Mouse (Mus musculus): ENCODE measurements around the gene Pla2g15. TPM values are rescaled to one million over a fixed set of nuclear protein-coding genes. Genes with fewer than 3 reads are reported as not detected.

Gene Pla2g15
- polyA plus RNA-seq, 1 experiment = 10.2 TPM

GRCm38 (mm10) chr8:106134751-106135571, 15.2 kb upstream of the Pla2g15 start:
- Histone ChIP-seq H3K36me3 (ENCODE audit: control insufficient read depth, insufficient read depth, low read length) (0 out of 2 replicates have a peak, but pooled peaks cover 2% of the 10 kb centered on the region), H3K4me3 (ENCODE audit: insufficient read depth, low read depth, low read length) (peak overlapping the region; percentile 51)
- 16% methylated on average over 14 of the region's 14 CpGs for WGBS

GRCm38 (mm10) chr8:106135672-106136071, 14.5 kb upstream of the Pla2g15 start:
- H3K36me3 ChIP-seq (ENCODE audit: control insufficient read depth, insufficient read depth, low read length) = no peaks in the 10 kb centered on the region
- H3K27me3 ChIP-seq (replicated peaks; ENCODE audit: control insufficient read depth, insufficient read depth, low read length) = no peaks in the 10 kb centered on the region
- peaks cover 13% of the 10 kb centered on the region; the same call in 1 of the 2 replicates for H3K4me1 ChIP-seq (ENCODE audit: control insufficient read depth, insufficient read depth, low read length)
- DNase-seq = peak; percentile 71
- TF ChIP-seq CTCF (conservative IDR thresholded peaks at IDR 0.05; ENCODE audit: insufficient read depth, insufficient read length, low read depth, low read length) (no peak), POLR2A (IDR thresholded peaks at IDR 0.05; ENCODE audit: low read depth, low read length) (no peak)
- peak overlapping the region; percentile 51 for H3K4me3 ChIP-seq (ENCODE audit: insufficient read depth, low read depth, low read length)
- peak overlapping the region; percentile 87 for H3K27ac ChIP-seq (ENCODE audit: insufficient read depth, low read depth, low read length)
- 9% methylated on average over 19 of the region's 19 CpGs for WGBS

More at GRCm38 (mm10) chr8:106134751-106135571, 15.2 kb upstream of the Pla2g15 start:
- H3K4me1 ChIP-seq (ENCODE audit: control insufficient read depth, insufficient read depth, low read length) = peaks cover 13% of the 10 kb centered on the region; the same call in 1 of the 2 replicates
- H3K27me3 ChIP-seq (replicated peaks; ENCODE audit: control insufficient read depth, insufficient read depth, low read length) = no peaks in the 10 kb centered on the region
- peak overlapping the region; percentile 87 for H3K27ac ChIP-seq (ENCODE audit: insufficient read depth, low read depth, low read length)
- peak; percentile 98 for DNase-seq
- TF ChIP-seq CTCF (conservative IDR thresholded peaks at IDR 0.05; ENCODE audit: insufficient read depth, insufficient read length, low read depth, low read length) (no peak), POLR2A (IDR thresholded peaks at IDR 0.05; ENCODE audit: low read depth, low read length) (peak; percentile 67)

- H3K4me1 ChIP-seq (ENCODE audit: control insufficient read depth, insufficient read depth, low read length) = peaks cover 13% of the 10 kb centered on the region; the same call in 1 of the 2 replicates
Observed at GRCm38 (mm10) chr8:106136156-106137130, 13.8 kb upstream of the Pla2g15 start, which contains the start of gene Esrp2. TSS of gene Esrp2 (minus strand) at chr8:106136974.

GRCm38 (mm10) chr8:106137218-106137905, 12.8 kb upstream of the Pla2g15 start:
- H3K4me3 ChIP-seq (ENCODE audit: insufficient read depth, low read depth, low read length) = peak overlapping the region; percentile 51
- WGBS = 11% methylated on average over 22 of the region's 22 CpGs
- peak overlapping the region; percentile 85 for H3K27ac ChIP-seq (ENCODE audit: insufficient read depth, low read depth, low read length)
- no peaks in the 10 kb centered on the region for H3K36me3 ChIP-seq (ENCODE audit: control insufficient read depth, insufficient read depth, low read length)
- peak; percentile 73 for DNase-seq
- peaks cover 13% of the 10 kb centered on the region; the same call in 1 of the 2 replicates for H3K4me1 ChIP-seq (ENCODE audit: control insufficient read depth, insufficient read depth, low read length)
- TF ChIP-seq POLR2A (IDR thresholded peaks at IDR 0.05; ENCODE audit: low read depth, low read length) (no peak), CTCF (conservative IDR thresholded peaks at IDR 0.05; ENCODE audit: insufficient read depth, insufficient read length, low read depth, low read length) (no peak)
- no peaks in the 10 kb centered on the region for H3K27me3 ChIP-seq (replicated peaks; ENCODE audit: control insufficient read depth, insufficient read depth, low read length)

More at GRCm38 (mm10) chr8:106136156-106137130, 13.8 kb upstream of the Pla2g15 start, which contains the start of gene Esrp2:
- WGBS = under 1% methylated on average over 86 of the region's 86 CpGs
- TF ChIP-seq CTCF (conservative IDR thresholded peaks at IDR 0.05; ENCODE audit: insufficient read depth, insufficient read length, low read depth, low read length) = no peak
- peak; percentile 76 for TF ChIP-seq POLR2A (IDR thresholded peaks at IDR 0.05; ENCODE audit: low read depth, low read length)
- Histone ChIP-seq H3K27me3 (replicated peaks; ENCODE audit: control insufficient read depth, insufficient read depth, low read length) (no peaks in the 10 kb centered on the region), H3K4me3 (ENCODE audit: insufficient read depth, low read depth, low read length) (peak within 1 kb of the TSS; percentile 51), H3K36me3 (ENCODE audit: control insufficient read depth, insufficient read depth, low read length) (no peaks in the 10 kb centered on the region), H3K27ac (ENCODE audit: insufficient read depth, low read depth, low read length) (peak within 1 kb of the TSS; percentile 87)
- DNase-seq = peak; percentile 97

GRCm38 (mm10) chr8:106137906-106138477, 12.2 kb upstream of the Pla2g15 start:
- no peaks in the 10 kb centered on the region for H3K27me3 ChIP-seq (replicated peaks; ENCODE audit: control insufficient read depth, insufficient read depth, low read length)
- H3K27ac ChIP-seq (ENCODE audit: insufficient read depth, low read depth, low read length) = peak overlapping the region; percentile 85

GRCm38 (mm10) chr8:106138616-106139015, 11.6 kb upstream of the Pla2g15 start:
- 23% methylated on average over 7 of the region's 7 CpGs for WGBS

More at GRCm38 (mm10) chr8:106137906-106138477, 12.2 kb upstream of the Pla2g15 start:
- WGBS = under 1% methylated on average over 24 of the region's 24 CpGs
- Histone ChIP-seq H3K36me3 (ENCODE audit: control insufficient read depth, insufficient read depth, low read length) (no peaks in the 10 kb centered on the region), H3K4me1 (ENCODE audit: control insufficient read depth, insufficient read depth, low read length) (peaks cover 13% of the 10 kb centered on the region; the same call in 1 of the 2 replicates), H3K4me3 (ENCODE audit: insufficient read depth, low read depth, low read length) (peak overlapping the region; percentile 51)
- TF ChIP-seq CTCF (conservative IDR thresholded peaks at IDR 0.05; ENCODE audit: insufficient read depth, insufficient read length, low read depth, low read length) (no peak), POLR2A (IDR thresholded peaks at IDR 0.05; ENCODE audit: low read depth, low read length) (peak; percentile 55)
- DNase-seq = peak; percentile 89

More at GRCm38 (mm10) chr8:106138616-106139015, 11.6 kb upstream of the Pla2g15 start:
- no peaks in the 10 kb centered on the region for H3K36me3 ChIP-seq (ENCODE audit: control insufficient read depth, insufficient read depth, low read length)
- TF ChIP-seq CTCF (conservative IDR thresholded peaks at IDR 0.05; ENCODE audit: insufficient read depth, insufficient read length, low read depth, low read length) (no peak), POLR2A (IDR thresholded peaks at IDR 0.05; ENCODE audit: low read depth, low read length) (no peak)
- DNase-seq = no peak
- H3K27me3 ChIP-seq (replicated peaks; ENCODE audit: control insufficient read depth, insufficient read depth, low read length) = no peaks in the 10 kb centered on the region
- peaks cover 13% of the 10 kb centered on the region; the same call in 1 of the 2 replicates for H3K4me1 ChIP-seq (ENCODE audit: control insufficient read depth, insufficient read depth, low read length)
- peak overlapping the region; percentile 62; the same call in 1 of the 2 replicates for H3K27ac ChIP-seq (ENCODE audit: insufficient read depth, low read depth, low read length)
- peak overlapping the region; percentile 51 for H3K4me3 ChIP-seq (ENCODE audit: insufficient read depth, low read depth, low read length)
